Mouse (Mus musculus) lung, adult 2 months (tissue): ENCODE measurements around the gene Tk1.
"Not testable (repeated sequence)": the region's sequence is repeated elsewhere in the genome, so short reads cannot be mapped to it uniquely, and the experiment has no call there.

Experiments used
- CTCF ChIP-seq: fragments of 200-500 bp; IDR thresholded peaks from 2 replicates; pipeline ENCODE4 v1.5.1; 2011; ENCODE audit warnings: mild to moderate bottlenecking, low read length, control low read depth; ENCODE audit not compliant: insufficient read depth
- POLR2A ChIP-seq: fragments of 200-500 bp; IDR thresholded peaks from 2 replicates; pipeline ENCODE4 v1.6.1; 2011; ENCODE audit warnings: low read depth, mild to moderate bottlenecking, control low read depth, low read length, borderline replicate concordance; ENCODE audit errors: extremely low read depth

- not testable (repeated sequence) for TF ChIP-seq CTCF, POLR2A
These were observed 37.4 kb downstream of the Tk1 start for GRCm38 (mm10) chr11:117788481-117788880.
